Mouse (Mus musculus) bone marrow macrophage, adult 2 months (primary cell): ENCODE measurements around the gene Ern1.

ENCODE experiments used
- CTCF ChIP-seq: IDR thresholded peaks from 2 replicates; pipeline ENCODE4 v1.5.1; 2012; ENCODE audit warnings: low read depth, mild to moderate bottlenecking, low read length, moderate library complexity
- POLR2A ChIP-seq: IDR thresholded peaks from 2 replicates; pipeline ENCODE4 v1.6.1; 2012; ENCODE audit warnings: mild to moderate bottlenecking, low read depth, low read length, borderline replicate concordance

DNA sequence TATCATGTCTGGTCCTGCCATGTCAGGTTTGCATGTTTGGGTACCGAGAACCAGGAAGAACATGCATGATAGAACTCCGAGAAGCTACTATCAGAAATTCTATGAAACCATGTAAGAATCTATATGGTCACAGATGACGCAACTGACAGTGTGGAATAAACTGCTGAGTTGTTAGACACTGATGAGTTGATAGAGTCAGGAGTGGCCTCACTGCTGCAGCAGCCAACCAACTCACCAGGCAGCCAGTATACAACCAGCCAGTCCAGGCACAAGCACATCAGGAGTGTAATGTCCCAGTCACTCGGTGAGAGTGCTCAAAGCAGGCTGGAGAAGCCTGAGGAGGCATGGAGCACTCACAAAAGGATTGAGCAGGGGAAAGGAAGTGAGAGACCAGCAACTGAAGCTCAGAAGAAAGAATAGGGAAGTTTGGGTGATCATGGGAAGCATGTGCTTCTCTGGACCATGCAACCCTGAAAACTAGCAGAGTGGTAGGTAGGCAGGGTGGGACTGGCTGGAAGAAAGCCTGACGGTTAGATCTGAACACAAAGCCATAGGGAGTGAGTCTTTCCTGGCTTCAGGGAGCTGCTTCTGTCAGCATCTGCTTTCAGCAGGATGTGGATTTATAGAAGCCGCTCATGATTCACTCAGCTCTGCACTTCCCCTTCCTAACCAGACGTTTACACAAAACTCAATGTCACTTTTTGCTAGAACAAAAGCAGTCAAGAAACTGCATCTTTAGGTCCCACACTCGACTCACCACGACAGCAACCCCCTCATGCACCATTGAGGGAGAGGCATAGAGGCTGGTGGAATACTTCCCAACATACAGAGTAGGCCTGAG is 68.2 kb downstream of the Ern1 start:
- TF ChIP-seq CTCF (no peak), POLR2A (no peak)
